Mouse (Mus musculus) forebrain, embryonic 16.5 days (tissue): ENCODE data around the gene Mical2. TPM values are rescaled to one million over a fixed set of nuclear protein-coding genes. Genes with fewer than 3 reads are reported as not detected.

ENCODE experiments used
- ATAC-seq: fragments of 200-750 bp; cut with Nextera tagmentation; 2 replicates; pipeline ENCODE4 v1.8.0; 2017; ENCODE audit warnings: mild to moderate bottlenecking, moderate library complexity
- H3K27ac ChIP-seq: fragments of 300-500 bp; sonication (generic); 2 replicates; pipeline ENCODE4 v1.5.1; 2014; ENCODE audit warnings: low read length, control low read depth
- H3K27me3 ChIP-seq: fragments of 300-500 bp; sonication (generic); replicated peaks from 2 replicates; pipeline ENCODE4 v1.6.1; 2014; ENCODE audit warnings: low read length; ENCODE audit not compliant: control insufficient read depth, insufficient read depth
- H3K36me3 ChIP-seq: fragments of 300-500 bp; sonication (generic); 2 replicates; pipeline ENCODE4 v1.6.1; 2014; ENCODE audit not compliant: control insufficient read depth, insufficient read depth
- H3K4me1 ChIP-seq: fragments of 300-500 bp; sonication (generic); replicated peaks from 2 replicates; pipeline ENCODE4 v1.6.1; 2014; ENCODE audit warnings: low read length; ENCODE audit not compliant: control insufficient read depth, insufficient read depth
- H3K4me2 ChIP-seq: fragments of 300-500 bp; sonication (generic); 2 replicates; pipeline ENCODE4 v1.6.1; 2014; ENCODE audit warnings: mild to moderate bottlenecking, low read length, control low read depth
- H3K4me3 ChIP-seq: fragments of 300-500 bp; sonication (generic); replicated peaks from 2 replicates; pipeline ENCODE4 v1.5.1; 2014; ENCODE audit warnings: mild to moderate bottlenecking, low read length, control low read depth
- H3K9ac ChIP-seq: fragments of 300-500 bp; sonication (generic); replicated peaks from 2 replicates; pipeline ENCODE4 v1.6.1; 2014; ENCODE audit warnings: low read depth, low read length, control low read depth
- H3K9me3 ChIP-seq: fragments of 300-500 bp; sonication (generic); 2 replicates; pipeline ENCODE4 v1.6.1; 2016; ENCODE audit warnings: low read length; ENCODE audit not compliant: control insufficient read depth
- WGBS: fragments of 180-500 bp; shearing (Covaris S2); extraction: QIAGEN DNeasy Blood & Tissue Kit; methylation state at CpG from one replicate; pipeline ENCODE4 v1.1.7; 2014; 5-methylcytosine and 5-hydroxymethylcytosine counted together
- polyA plus RNA-seq: library from polyadenylated mRNA; unstranded; fragments of >200 nt; fragmentation: Nextera tagmentation; extraction: Ambion mirVana; gene quantifications from 2 replicates; pipeline ENCODE4 v1.2.1, GENCODE M21; 2015

Gene Mical2
- polyA plus RNA-seq, 1 experiment from 2014 or later, result 11.1 TPM

DNA sequence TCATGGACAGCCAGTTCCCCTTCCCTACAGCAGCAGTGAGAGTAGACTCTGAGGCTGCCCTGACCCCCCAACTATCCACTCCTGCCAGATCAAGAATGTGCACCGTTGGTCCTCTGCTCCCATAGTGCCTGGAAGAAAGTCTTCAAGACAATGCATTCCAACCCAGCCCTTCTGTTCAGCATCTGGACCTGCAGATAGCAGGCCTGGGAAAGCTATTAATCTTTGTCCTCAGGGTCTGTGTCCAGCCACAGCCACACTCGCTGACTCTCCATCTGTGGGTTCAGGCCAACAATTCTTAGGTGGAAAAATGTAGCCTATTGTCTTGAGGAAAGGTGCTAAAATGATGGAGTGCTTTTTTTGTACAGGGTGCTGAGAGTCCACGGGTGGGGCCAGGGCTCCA lies 54.8 kb downstream of the Mical2 start:
- ATAC-seq, result no peak
- Histone ChIP-seq H3K4me3 (no peak overlapping the region), H3K4me1 (no peaks in the 10 kb centered on the region), H3K36me3 (no peaks in the 10 kb centered on the region), H3K9ac (no peak overlapping the region), H3K27ac (no peak overlapping the region), H3K4me2 (no peak overlapping the region), H3K9me3 (no peaks in the 10 kb centered on the region), H3K27me3 (no peaks in the 10 kb centered on the region)
- WGBS, result 69% methylated on average over 3 of the region's 3 CpGs

DNA sequence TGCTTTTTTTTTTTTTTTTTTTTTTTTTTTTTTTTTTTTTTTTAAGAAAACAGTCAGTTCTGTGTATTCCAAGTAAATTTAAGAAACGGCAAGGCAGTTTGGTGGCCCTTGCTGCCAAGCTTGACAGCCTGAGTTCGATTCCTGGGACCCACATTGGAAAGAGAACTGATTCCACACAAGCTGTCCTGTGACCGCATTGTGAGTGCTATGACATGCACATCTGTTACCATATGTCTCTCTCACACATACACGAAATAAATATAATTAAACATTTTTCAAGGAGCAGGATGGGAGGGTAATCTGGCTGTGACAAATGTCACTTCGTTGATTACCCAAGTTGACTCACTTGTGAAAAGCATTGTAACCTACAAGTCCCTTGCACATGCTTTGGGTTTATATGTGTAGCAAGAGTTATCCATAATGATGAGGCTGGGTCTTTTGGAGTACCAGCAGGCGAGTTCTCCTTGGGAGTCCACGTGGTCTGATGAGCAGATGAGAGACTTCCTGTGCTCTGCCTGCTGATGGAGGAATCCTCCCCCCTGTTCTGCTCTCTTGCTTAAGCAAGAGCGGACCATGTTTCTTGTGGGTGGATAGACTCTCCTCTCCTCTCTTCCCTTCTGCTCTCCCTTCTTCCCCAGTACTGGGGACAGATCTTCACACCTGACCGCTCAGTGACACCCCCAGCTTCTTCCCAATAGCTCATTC lies 58.1 kb downstream of the Mical2 start:
- no peak overlapping the region for H3K4me2 ChIP-seq
- H3K27me3 ChIP-seq, result no peaks in the 10 kb centered on the region
- H3K36me3 ChIP-seq, result no peaks in the 10 kb centered on the region
- H3K4me1 ChIP-seq, result no peaks in the 10 kb centered on the region
- ATAC-seq, result no peak
- H3K9me3 ChIP-seq, result no peaks in the 10 kb centered on the region
- H3K27ac ChIP-seq, result no peak overlapping the region
- H3K9ac ChIP-seq, result no peak overlapping the region
- H3K4me3 ChIP-seq, result no peak overlapping the region
- 67% methylated on average over 9 of the region's 9 CpGs for WGBS

DNA sequence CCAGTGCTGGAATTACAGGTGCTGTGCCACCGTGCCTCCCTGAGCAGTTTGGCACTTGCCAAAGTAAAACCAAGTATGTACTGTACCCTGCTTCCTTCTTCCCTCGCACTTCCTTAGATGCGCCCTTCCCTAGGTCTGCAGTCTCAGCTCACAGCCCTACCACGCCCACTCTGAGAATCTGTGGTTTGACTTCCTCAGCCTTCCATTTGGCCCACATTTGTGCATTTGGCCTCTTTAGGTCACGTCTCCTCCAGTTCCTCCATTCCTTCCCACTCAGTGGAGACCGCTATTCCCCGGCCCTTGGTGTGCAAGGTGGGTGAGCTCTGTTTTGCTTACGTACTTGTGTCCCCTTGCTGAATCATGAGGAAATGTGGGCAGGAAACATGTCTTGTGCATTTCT lies 59.9 kb downstream of the Mical2 start:
- H3K9ac ChIP-seq, result no peak overlapping the region

DNA sequence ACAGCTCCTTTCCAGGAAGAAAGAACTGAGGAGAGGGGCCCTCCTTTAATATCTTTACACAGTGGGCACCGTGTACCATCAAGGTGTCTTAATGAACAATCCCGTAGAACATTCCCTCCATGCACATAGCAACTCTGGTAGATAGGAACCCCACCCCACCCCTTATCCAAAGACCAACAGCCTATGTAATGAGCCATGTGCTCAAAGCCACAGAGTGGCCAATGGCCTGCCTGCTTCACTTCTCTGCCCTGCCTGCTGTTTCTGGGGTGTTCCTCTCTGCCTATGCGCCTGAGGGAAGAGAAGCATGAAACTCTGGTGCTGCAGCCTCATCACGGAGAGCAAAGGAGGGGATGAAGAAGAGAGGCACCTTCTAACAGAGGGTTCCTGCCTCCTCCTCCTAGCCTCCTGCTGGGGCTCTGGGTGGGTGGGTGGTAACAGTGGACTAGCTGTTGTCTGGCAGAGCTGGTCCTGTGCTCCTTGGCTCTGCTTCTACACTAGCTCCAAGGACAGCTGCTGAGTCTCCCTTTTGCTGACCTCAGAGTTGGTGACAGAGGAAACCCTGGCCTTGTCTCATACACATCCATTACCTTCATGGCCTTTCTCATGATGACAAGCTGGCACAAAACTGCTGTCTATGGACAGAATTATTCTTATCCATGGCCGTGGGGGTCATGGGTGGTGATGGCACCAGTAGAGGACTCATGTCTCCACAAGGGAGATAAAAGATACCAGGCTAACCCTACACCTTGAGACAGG lies 62.9 kb downstream of the Mical2 start:
- H3K4me2 ChIP-seq, result no peak overlapping the region
- no peak for ATAC-seq
- no peak overlapping the region for H3K4me3 ChIP-seq
- no peaks in the 10 kb centered on the region for H3K4me1 ChIP-seq
- no peak overlapping the region for H3K9ac ChIP-seq
- H3K9me3 ChIP-seq, result no peaks in the 10 kb centered on the region
- no peaks in the 10 kb centered on the region for H3K36me3 ChIP-seq
- H3K27ac ChIP-seq, result no peak overlapping the region
- no peaks in the 10 kb centered on the region for H3K27me3 ChIP-seq
- 94% methylated on average over 5 of the region's 5 CpGs for WGBS

More for the DNA sequence above, 59.9 kb downstream of the Mical2 start:
- Histone ChIP-seq H3K4me2 (no peak overlapping the region), H3K27ac (no peak overlapping the region), H3K9me3 (no peaks in the 10 kb centered on the region), H3K36me3 (no peaks in the 10 kb centered on the region), H3K4me1 (no peaks in the 10 kb centered on the region), H3K4me3 (no peak overlapping the region), H3K27me3 (no peaks in the 10 kb centered on the region)
- ATAC-seq, result no peak
- 90% methylated on average over 8 of the region's 8 CpGs for WGBS

DNA sequence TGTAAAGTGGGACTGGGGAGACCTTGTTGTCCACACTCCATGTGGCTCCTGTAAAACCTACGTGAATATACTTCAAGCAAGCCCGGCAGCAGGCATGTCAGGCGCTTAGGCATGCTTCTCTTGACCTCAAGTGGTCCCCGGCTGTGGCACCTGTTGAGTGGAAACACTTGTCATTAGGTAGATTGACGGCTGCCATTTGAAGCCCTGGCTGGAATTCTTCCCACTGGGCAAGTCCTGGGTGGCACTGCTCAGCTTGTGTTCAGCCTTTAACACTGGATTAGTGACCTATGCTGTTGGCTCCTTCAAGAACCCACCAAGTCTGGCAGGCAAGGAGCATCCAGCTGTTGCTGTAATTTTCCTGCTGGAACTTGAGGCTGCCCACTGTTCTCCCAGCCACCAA lies 63.9 kb downstream of the Mical2 start:
- Histone ChIP-seq H3K4me1 (no peaks in the 10 kb centered on the region), H3K4me3 (no peak overlapping the region), H3K9ac (no peak overlapping the region), H3K36me3 (no peaks in the 10 kb centered on the region), H3K4me2 (no peak overlapping the region), H3K27me3 (no peaks in the 10 kb centered on the region), H3K27ac (no peak overlapping the region), H3K9me3 (no peaks in the 10 kb centered on the region)
- 73% methylated on average over 5 of the region's 5 CpGs for WGBS
- no peak for ATAC-seq

DNA sequence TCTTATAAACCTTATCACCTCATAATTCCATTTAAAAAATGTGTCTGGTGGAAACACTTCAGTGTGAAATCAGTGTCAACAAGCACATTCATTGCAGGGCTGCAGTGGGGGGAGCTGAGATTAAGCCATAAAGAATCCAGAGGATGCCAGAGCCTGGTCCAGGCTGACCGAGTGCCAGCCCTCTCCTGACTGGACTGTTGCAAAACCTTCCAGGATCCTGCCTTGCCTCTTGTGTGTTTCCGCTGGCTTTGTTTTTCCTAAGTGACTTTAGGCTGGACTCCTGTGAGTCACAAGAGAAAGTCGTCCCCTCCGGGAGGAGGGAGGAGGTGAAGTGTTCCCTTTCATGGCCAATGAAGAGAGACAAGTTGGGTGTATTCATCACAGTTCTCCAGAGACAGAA lies 64.3 kb downstream of the Mical2 start:
- Histone ChIP-seq H3K27me3 (no peaks in the 10 kb centered on the region), H3K9me3 (no peaks in the 10 kb centered on the region), H3K4me2 (no peak overlapping the region), H3K9ac (no peak overlapping the region), H3K36me3 (no peaks in the 10 kb centered on the region), H3K4me1 (no peaks in the 10 kb centered on the region), H3K27ac (no peak overlapping the region), H3K4me3 (no peak overlapping the region)
- ATAC-seq, result no peak
- WGBS, result 58% methylated on average over 4 of the region's 4 CpGs

DNA sequence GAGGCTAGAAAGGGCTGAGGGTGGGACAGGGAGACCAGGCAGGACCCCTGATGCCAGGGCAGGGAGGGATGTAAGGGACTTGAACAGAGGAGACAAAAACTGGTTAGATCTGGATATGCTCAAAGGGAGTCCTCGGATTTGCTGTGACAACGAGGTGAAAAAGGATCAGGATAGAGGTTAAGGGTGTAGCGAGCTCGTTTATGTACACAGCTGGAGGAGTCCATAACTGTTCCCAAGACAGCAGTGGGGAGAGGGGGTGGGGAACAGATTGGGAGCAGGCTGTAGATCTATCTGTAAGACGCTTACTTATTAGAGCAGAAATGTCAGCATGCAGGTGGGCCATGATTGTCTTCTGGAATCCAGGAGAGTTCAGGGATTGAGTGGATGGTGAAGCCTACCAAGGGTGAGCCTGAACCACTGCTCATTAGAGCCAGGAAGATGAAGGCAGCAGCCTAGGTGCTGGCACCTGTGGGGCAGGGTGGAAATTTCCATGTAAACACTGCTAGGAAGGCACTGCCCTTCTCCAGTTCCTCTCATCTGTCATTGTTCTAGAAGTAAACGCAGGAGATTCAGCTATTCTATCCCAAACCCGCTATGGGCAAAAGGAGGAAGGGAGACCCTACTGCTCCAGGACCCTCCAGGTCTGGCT lies 67.9 kb downstream of the Mical2 start:
- Histone ChIP-seq H3K36me3 (no peaks in the 10 kb centered on the region), H3K4me2 (no peak overlapping the region), H3K27me3 (no peaks in the 10 kb centered on the region), H3K27ac (no peak overlapping the region), H3K9me3 (no peaks in the 10 kb centered on the region), H3K4me3 (no peak overlapping the region), H3K9ac (no peak overlapping the region), H3K4me1 (no peaks in the 10 kb centered on the region)
- no peak for ATAC-seq
- WGBS, result 63% methylated on average over 7 of the region's 7 CpGs

DNA sequence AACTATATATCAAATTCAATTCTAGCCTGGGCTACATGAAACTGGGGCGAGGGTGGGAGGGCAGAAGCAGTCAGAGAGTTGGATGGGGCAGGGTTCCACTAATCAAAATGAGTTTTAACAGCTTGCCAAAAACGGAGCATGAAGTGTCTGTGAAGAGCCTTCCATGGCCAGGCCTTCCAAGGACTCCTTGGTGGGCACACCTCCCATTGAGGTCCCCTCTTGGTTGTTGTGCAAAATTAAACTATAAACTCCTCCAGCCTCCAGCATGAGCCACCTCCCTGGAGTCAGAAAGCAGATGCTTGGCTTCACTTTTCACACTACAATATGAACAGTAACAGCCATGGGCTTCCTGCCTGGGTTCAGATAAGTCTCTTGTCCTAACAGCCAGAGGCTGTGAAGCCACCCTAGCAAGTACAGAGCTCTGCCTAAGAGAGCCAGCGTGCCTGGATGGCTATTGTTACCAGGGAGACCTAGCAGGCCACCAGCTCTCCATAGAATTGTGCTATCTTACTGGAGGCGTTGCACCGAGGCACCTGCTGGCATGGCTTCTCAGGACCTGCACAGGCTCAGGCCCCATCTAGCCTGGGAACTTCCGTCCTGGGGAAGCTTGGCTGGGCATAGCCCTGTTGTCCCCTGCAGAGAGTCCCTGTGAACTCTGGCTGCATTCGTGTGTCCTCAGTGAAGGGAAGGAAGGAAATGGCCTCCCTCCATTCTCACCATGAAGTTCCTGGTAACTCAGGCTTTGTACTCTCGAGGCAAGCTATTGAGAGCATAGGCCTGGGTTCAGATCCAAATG lies 70.0 kb downstream of the Mical2 start:
- no peak overlapping the region for H3K4me3 ChIP-seq
- ATAC-seq, result no peak
- no peak overlapping the region for H3K4me2 ChIP-seq
- no peaks in the 10 kb centered on the region for H3K27me3 ChIP-seq
- H3K9me3 ChIP-seq, result no peaks in the 10 kb centered on the region
- H3K4me1 ChIP-seq, result no peaks in the 10 kb centered on the region
- no peak overlapping the region for H3K9ac ChIP-seq
- H3K27ac ChIP-seq, result no peak overlapping the region
- H3K36me3 ChIP-seq, result no peaks in the 10 kb centered on the region
- WGBS, result 65% methylated on average over 8 of the region's 8 CpGs

DNA sequence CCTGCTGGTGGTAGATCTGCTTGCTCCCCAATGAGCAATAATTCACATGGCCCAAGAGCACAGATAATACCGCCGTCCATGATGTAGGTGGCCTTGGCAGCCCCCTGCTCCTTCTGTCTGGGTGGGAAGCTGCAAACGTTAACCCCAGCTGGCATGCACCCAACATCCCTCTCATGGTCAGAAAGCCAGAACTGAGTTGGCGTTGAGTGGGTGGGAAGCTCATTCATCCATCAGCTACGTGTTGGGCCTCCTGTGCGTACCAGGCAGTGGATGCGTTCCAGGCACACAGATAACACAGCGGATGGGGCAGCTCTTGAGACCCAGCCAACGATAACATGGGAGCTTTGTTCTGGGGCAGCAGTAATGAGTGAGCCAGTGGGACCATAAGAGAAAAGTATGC lies 72.4 kb downstream of the Mical2 start:
- Histone ChIP-seq H3K4me1 (no peaks in the 10 kb centered on the region), H3K9me3 (no peaks in the 10 kb centered on the region), H3K27ac (no peak overlapping the region), H3K4me3 (no peak overlapping the region), H3K4me2 (no peak overlapping the region), H3K9ac (no peak overlapping the region), H3K36me3 (no peaks in the 10 kb centered on the region), H3K27me3 (no peaks in the 10 kb centered on the region)
- no peak for ATAC-seq
- 49% methylated on average over 9 of the region's 9 CpGs for WGBS
